Mouse (Mus musculus) stomach, postnatal 0 days (tissue): ENCODE results near the gene Tprg. TPM values are rescaled to one million over a fixed set of nuclear protein-coding genes. Genes with fewer than 3 reads are reported as not detected.

Source experiments
- ATAC-seq: fragments of 200-750 bp; cut with Nextera tagmentation; 2 replicates; pipeline ENCODE4 v1.8.0; 2017; ENCODE audit not compliant: low FRiP score, low TSS enrichment
- DNase-seq: peaks from one replicate; pipeline ENCODE4 v3.0.0-alpha.2; 2016; ENCODE audit warnings: low spot score
- H3K27ac ChIP-seq: fragments of 300-500 bp; sonication (generic); replicated peaks from 2 replicates; pipeline ENCODE4 v1.5.1; 2014; ENCODE audit warnings: mild to moderate bottlenecking, control low read depth
- H3K27me3 ChIP-seq: fragments of 300-500 bp; sonication (generic); 2 replicates; pipeline ENCODE4 v1.6.1; 2014; ENCODE audit warnings: low read length; ENCODE audit not compliant: control insufficient read depth, insufficient read depth
- H3K36me3 ChIP-seq: fragments of 300-500 bp; sonication (generic); 2 replicates; pipeline ENCODE4 v1.6.1; 2014; ENCODE audit warnings: low read length, mixed read lengths; ENCODE audit not compliant: control insufficient read depth, insufficient read depth
- H3K4me1 ChIP-seq: fragments of 300-500 bp; sonication (generic); replicated peaks from 2 replicates; pipeline ENCODE4 v1.6.1; 2014; ENCODE audit warnings: antibody characterized with exemption; ENCODE audit not compliant: control insufficient read depth, insufficient read depth
- H3K4me2 ChIP-seq: fragments of 300-500 bp; sonication (generic); replicated peaks from 2 replicates; pipeline ENCODE4 v1.6.1; 2014; ENCODE audit warnings: low read depth, mild to moderate bottlenecking, control low read depth, moderate library complexity
- H3K4me3 ChIP-seq: fragments of 300-500 bp; sonication (generic); 2 replicates; pipeline ENCODE4 v1.5.1; 2014; ENCODE audit warnings: low read depth, low read length, control low read depth
- H3K9ac ChIP-seq: fragments of 300-500 bp; sonication (generic); 2 replicates; pipeline ENCODE4 v1.6.1; 2014; ENCODE audit warnings: mild to moderate bottlenecking, low read length, control low read depth, mixed read lengths
- H3K9me3 ChIP-seq: fragments of 300-500 bp; sonication (generic); 2 replicates; pipeline ENCODE4 v1.6.1; 2016; ENCODE audit warnings: low read length; ENCODE audit not compliant: control insufficient read depth
- CTCF ChIP-seq: IDR thresholded peaks from 2 replicates; pipeline ENCODE4 v1.5.1; 2016; ENCODE audit warnings: antibody characterized with exemption, low read depth, mild to moderate bottlenecking, moderate library complexity
- EP300 ChIP-seq: optimal IDR thresholded peaks from 2 replicates; pipeline ENCODE3; 2016; ENCODE audit warnings: antibody characterized with exemption
- WGBS: fragments of 180-500 bp; shearing (Covaris S2); extraction: QIAGEN DNeasy Blood & Tissue Kit; methylation state at CpG from one replicate; pipeline ENCODE4 v1.1.7; 2014; 5-methylcytosine and 5-hydroxymethylcytosine counted together
- polyA plus RNA-seq: library from polyadenylated mRNA; unstranded; fragments of >200 nt; fragmentation: Nextera tagmentation; extraction: Ambion mirVana; gene quantifications from 2 replicates; pipeline ENCODE4 v1.2.1, GENCODE M21; 2015

The Tprg gene
- polyA plus RNA-seq, 1 experiment from 2014 or later = 41.0 TPM

GRCm38 (mm10) chr16:25302616-25303015 lies 16.0 kb downstream of the Tprg start:
- H3K27ac ChIP-seq = no peak overlapping the region
- no peaks in the 10 kb centered on the region for H3K9me3 ChIP-seq
- no peak for ATAC-seq
- no peak for DNase-seq
- 83% methylated on average over 4 of the region's 4 CpGs for WGBS
- no peaks in the 10 kb centered on the region for H3K27me3 ChIP-seq
- no peaks in the 10 kb centered on the region for H3K36me3 ChIP-seq
- H3K4me3 ChIP-seq = no peak overlapping the region
- H3K9ac ChIP-seq = no peak overlapping the region
- H3K4me1 ChIP-seq = no peaks in the 10 kb centered on the region
- H3K4me2 ChIP-seq = no peak overlapping the region
- TF ChIP-seq CTCF (no peak), EP300 (no peak)

- DNase-seq = no peak
- Histone ChIP-seq H3K4me3 (no peak overlapping the region), H3K9me3 (no peaks in the 10 kb centered on the region), H3K27me3 (no peaks in the 10 kb centered on the region), H3K27ac (no peak overlapping the region), H3K4me2 (no peak overlapping the region), H3K36me3 (no peaks in the 10 kb centered on the region), H3K9ac (no peak overlapping the region), H3K4me1 (no peaks in the 10 kb centered on the region)
- TF ChIP-seq EP300 = no peak
- no peak for TF ChIP-seq CTCF
- WGBS = 78% methylated on average over 5 of the region's 5 CpGs
- no peak for ATAC-seq
Measured at GRCm38 (mm10) chr16:25314006-25314405, 27.4 kb downstream of the Tprg start.

GRCm38 (mm10) chr16:25315090-25315489 lies 28.5 kb downstream of the Tprg start:
- 51% methylated on average over 3 of the region's 3 CpGs for WGBS
- TF ChIP-seq EP300 (no peak), CTCF (no peak)
- Histone ChIP-seq H3K4me3 (no peak overlapping the region), H3K9ac (no peak overlapping the region), H3K4me1 (no peaks in the 10 kb centered on the region), H3K27ac (no peak overlapping the region), H3K4me2 (no peak overlapping the region), H3K36me3 (no peaks in the 10 kb centered on the region), H3K9me3 (no peaks in the 10 kb centered on the region), H3K27me3 (no peaks in the 10 kb centered on the region)
- no peak for DNase-seq
- ATAC-seq = peak; percentile 45; the same call in 1 of the 2 replicates

GRCm38 (mm10) chr16:25325631-25326238 lies 39.1 kb downstream of the Tprg start:
- H3K4me1 ChIP-seq = no peaks in the 10 kb centered on the region
- ATAC-seq = no peak
- no peak for DNase-seq
- H3K27me3 ChIP-seq = no peaks in the 10 kb centered on the region
- no peak overlapping the region for H3K9ac ChIP-seq
- no peaks in the 10 kb centered on the region for H3K36me3 ChIP-seq
- no peaks in the 10 kb centered on the region for H3K9me3 ChIP-seq
- H3K4me2 ChIP-seq = no peak overlapping the region
- H3K4me3 ChIP-seq = no peak overlapping the region
- 85% methylated on average over 2 of the region's 2 CpGs for WGBS
- no peak overlapping the region for H3K27ac ChIP-seq
- no peak for TF ChIP-seq EP300
- TF ChIP-seq CTCF = no peak

GRCm38 (mm10) chr16:25333279-25334219 lies 46.9 kb downstream of the Tprg start:
- Histone ChIP-seq H3K36me3 (no peaks in the 10 kb centered on the region), H3K27me3 (no peaks in the 10 kb centered on the region), H3K4me3 (no peak overlapping the region), H3K27ac (no peak overlapping the region), H3K9ac (no peak overlapping the region), H3K9me3 (no peaks in the 10 kb centered on the region), H3K4me2 (no peak overlapping the region), H3K4me1 (no peaks in the 10 kb centered on the region)
- DNase-seq (peak; percentile 33), ATAC-seq (peak; percentile 65; the same call in 1 of the 2 replicates)
- no peak for TF ChIP-seq EP300
- TF ChIP-seq CTCF = no peak
- WGBS = 69% methylated on average over 10 of the region's 10 CpGs
